Mouse (Mus musculus) cerebellum, adult (tissue): ENCODE data around the gene Mapk12.

Experiments used
- ATAC-seq: cut with Nextera tagmentation; 2 replicates; pipeline ENCODE4 v1.9.2; 2017; ENCODE audit warnings: mild to moderate bottlenecking, moderate library complexity, mixed read lengths; ENCODE audit not compliant: insufficient number of reproducible peaks, low FRiP score, low TSS enrichment

Gene Mapk12

DNA sequence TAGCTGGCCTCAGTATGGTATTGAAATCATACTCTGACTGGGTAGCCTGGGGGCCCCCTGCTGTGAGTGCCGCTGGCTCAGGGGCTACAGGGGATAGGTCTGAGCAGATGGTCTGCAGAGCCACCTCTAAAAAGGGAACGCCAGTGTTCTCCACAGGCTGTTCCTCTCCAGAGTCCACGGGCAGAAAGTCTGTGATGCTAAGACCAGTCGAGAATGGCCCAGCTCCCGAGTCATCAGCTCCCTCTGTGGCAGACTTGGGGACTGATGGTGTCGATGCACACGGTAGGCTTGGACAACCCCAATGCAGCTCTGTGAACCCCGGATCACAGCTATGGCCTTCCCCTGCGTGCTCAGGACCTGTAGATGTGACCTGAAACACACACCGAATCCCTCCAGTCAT lies 36.6 kb downstream of the Mapk12 start:
- peak; percentile 28; the same call in 1 of the 2 replicates for ATAC-seq

DNA sequence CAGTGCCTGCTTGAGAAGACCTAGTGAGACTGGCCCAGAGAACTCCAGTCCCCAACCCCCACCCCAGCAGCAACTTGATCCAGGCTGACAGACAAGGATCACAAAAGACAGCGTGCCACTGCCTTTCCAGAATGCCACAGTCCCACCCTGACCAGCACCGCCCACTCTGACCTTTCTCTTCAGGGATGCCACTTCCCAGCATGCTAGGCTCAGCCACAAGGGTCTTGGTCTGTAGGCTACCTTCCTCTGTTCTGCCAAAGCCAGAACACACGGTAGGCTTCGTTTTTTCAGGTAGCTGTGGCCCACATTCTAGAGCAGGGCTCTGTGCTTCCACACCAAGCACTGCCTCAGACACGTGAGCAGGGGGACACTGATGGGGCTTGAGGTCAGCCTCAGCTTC lies 37.9 kb downstream of the Mapk12 start:
- no peak for ATAC-seq

- ATAC-seq = no peak
Measured at GRCm38 (mm10) chr15:89100823-89101222, 39.7 kb downstream of the Mapk12 start.

- peak; percentile 43 for ATAC-seq
Measured at GRCm38 (mm10) chr15:89098616-89099015, 41.9 kb downstream of the Mapk12 start.

DNA sequence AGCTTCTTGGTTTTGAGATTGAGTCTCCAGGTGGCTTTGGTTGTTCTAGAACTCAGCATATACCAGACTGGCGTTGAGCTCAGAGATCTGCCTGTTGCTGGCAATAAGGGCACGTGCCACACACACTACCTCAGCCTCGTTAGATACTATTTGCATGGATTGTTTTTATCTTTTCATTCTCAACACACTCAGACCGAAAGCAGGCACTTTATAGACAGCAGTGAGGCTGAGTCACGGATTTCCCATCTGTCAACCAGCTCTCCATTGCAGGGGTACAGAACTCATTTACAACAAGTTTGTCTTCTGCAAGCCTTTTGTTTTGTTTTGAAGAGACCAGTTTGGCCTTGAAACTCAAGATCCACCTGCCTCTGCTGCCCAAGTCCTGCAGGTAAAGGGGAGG lies 43.1 kb downstream of the Mapk12 start:
- no peak for ATAC-seq

DNA sequence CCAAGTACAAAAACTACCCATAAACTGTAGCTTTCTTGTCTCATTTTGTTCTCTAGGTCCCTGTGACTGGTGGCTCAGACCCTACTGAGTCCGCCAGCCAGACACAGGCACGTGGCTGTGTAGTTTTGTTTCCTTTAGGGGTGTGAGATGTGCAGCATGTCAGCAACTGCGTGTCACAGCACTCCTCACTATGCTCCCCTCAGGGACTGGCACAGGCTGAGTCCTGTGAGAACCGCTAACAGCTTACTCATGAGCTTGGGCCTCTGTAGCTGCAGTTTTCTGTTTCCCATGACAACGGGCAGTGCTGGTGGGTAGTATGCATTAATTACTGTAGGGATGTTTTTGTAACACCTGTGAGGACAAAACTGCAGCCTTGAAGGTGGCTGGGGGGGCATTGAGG lies 48.3 kb downstream of the Mapk12 start:
- ATAC-seq = no peak

- no peak for ATAC-seq
Measured at GRCm38 (mm10) chr15:89090662-89091061, 49.8 kb downstream of the Mapk12 start.

DNA sequence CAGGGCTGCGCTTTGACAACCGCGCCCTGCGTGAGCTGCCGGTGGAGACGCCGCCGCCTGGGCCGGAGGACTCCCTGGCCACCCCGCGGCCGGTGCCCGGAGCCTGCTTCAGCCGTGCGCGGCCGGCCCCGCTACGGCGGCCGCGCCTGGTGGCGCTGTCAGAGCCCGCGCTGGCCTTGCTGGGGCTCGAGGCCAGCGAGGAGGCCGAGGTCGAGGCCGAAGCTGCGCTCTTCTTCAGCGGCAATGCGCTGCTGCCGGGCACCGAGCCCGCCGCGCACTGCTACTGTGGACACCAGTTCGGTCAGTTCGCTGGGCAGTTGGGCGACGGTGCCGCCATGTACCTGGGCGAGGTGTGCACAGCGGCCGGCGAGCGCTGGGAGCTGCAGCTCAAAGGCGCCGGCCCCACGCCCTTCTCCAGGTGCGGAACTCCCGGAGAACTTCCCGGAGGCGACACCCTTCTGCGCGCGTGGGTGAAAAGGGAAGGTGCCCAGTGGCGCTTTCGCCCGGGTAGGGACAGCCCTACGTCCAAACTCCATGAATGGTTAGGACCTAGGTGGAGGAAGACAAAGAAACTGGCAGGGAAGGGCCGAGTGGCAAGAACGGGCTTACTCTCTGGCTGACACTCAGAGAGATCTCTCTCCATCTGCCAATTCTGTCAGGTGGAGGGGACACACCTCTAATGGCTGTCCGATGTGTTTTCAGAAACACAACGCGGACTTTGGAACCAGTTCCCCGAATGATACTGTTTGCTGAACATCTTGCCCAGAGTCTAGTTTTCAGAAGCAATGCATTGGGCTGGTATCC lies 51.1 kb downstream of the Mapk12 start:
- ATAC-seq = peak; percentile 53; the same call in 1 of the 2 replicates

DNA sequence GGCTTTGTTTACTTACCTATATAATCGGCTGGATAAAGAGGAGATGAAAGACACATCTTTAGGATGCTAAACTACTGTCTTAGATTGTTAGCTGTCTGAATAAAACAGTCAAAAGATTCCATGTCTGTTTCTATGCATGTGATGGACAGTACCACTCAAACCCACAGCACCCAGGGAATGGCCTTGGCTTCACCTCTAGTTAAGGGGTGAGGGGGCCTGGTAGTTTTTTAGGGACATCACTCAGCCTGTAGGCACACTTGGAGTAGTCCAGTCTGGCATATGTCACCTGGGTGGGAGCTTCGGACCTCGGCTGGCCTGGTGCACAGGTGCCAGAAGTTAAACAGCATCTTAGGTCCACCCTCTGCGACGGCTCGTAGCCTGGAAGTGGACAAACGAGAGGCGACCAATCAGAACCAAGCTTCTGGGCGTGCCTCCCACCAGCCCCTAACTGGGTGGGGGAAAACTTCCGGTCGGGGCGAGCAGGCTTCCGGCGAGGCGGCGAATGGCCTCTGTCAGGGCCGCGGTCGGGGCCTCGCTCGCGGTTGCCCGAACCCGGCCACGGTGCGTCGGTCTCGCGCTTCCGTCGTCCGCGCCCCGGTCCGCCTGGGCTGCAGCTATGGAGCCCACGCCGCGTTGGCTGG lies 51.8 kb downstream of the Mapk12 start, which contains the start of gene Selenoo:
Selenoo (plus strand) TSS at position 478 of the 641 bp plus-strand sequence.
- ATAC-seq = peak; percentile 90

- ATAC-seq = no peak
Measured at GRCm38 (mm10) chr15:89084826-89085225, 55.7 kb downstream of the Mapk12 start.

DNA sequence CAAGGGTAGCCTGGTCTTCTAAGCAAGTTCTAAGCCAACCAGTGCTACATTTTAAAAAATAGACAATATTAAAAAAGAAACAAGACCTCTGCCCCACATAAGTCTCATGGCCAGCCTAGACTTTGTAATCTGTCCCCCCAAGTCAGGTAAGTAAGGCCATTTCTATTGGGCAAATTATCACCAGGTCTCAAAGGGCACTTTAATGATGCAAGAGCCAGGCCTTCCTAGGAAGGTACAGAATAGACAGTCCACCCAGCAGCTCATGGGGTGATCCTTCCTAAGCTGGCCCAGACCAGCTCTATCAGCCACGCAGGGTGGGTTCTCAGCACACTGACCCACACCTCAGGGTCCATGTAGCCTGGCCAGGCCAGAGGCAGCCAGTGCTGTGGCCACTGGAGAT lies 56.6 kb downstream of the Mapk12 start:
- ATAC-seq = no peak
